Mouse (Mus musculus): ENCODE measurements around the gene Lrrc72.

The Lrrc72 gene

DNA sequence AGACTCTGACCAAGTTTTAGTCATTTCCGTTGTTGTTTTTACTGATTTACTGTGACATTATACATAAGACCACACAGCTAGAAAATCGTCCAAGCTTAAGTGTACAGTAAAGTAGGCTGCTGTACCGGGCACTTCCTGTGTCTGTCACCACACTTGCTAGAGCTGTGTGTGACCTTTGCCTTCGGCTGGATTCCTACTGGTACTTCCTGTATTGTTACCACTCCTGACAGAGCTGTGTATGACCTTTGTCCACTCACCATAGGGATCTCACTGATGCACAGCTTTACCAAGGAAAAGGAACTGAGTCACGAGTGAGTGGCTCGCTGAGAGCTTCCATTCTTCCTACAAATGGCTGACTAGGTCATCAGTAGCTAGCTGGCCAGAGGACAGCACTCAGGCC, 66.1 kb downstream of the Lrrc72 start:
- DNase-seq, result no peak

DNA sequence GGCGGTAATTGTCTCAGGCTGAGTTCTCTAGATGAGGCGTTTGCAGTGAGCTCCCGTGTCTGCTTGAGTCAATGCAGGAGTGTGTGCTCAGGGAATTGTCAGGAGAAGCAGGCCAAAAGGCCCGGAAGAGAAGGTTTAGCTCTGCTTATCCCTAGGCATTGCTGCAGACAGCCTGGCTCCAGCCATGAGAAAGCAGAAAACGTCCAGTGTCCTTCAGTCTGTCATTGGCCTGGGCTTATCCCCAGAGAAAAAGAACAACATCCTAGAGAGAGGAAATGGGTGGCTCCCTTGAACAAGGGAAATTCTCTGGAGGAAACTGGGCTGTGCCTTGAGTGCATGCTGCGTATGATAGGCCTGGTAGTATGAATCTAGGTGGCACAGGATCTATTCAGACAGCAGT, 70.6 kb downstream of the Lrrc72 start:
- DNase-seq, result no peak

DNA sequence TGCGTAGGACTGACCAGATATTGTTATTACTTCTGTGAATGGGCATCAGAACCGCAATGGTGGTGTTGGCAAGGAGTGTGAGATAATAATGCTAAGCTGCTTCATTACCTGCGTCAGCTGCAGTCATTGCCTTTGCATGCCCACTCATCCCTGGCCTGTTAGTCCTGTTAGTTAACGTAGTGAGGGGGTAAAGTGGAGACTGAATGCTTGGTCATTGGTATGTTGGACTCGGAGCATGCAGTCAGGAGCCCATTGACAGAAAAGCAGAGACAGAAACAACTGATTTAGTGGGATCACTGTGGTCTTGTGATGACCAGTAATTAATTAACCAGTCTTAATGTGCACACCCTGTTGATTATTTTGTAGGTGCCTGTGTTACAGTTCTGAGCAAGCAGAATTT, 76.0 kb downstream of the Lrrc72 start:
- DNase-seq, result no peak

DNA sequence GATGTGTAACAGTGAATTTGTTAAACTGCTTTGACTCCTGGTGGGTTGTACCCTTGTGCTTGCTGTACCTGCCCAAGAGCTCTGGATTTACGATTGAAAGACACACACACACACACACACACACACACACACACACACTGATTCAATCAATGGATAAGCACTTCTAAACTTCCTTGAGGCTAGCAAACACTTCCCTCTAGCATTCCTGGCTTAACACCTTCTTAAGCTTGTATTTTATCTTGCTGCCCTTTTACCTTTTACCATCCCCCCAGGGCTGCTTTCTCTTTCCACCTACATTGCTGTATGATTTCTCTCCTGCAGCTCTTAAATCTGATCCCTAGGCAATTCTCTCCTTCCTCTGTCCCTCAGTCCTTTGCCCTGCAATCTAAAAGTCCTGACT, 87.9 kb downstream of the Lrrc72 start:
- DNase-seq, result no peak

DNA sequence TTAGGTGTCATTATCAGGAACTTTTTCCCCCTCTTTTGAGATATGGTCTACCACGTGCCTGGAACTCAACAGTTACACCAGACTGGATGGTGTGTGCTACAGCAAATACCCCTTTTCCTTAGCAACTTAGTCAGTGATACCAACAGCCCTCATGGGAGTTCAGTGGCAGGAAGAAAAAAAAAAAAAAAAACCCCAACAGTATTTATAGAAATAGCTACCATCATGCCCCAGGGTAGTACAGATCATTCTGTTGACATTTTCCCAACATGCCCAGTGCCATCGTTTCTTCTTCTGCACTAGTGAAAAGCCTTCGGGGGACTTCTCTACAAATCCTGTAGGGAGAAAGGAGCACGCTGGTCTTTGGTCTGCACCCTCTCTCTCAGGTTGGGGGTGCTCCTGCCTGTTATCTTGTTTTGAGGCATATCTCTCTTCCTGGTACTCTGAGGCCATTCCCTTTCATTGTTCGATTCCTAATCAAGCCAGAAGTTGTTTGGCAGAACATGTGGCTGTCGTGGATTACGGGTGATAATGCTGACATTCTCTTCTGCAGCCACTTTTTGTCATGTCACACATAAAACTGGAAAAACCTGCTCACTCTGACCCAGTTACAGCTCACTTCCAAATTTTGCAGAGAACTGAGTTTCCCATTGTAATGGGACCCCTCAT, 88.9 kb downstream of the Lrrc72 start:
- no peak for DNase-seq

Data from B cell, adult 2 months (primary cell).